Mouse (Mus musculus) erythroid progenitor cell, adult 5-6 weeks (primary cell): ENCODE results near the gene Trim54. TPM values are rescaled to one million over a fixed set of nuclear protein-coding genes. Genes with fewer than 3 reads are reported as not detected.

Experiments used
- ATAC-seq: replicated peaks from 2 replicates; pipeline ENCODE4 v1.8.0; 2016; ENCODE audit warnings: moderate number of reproducible peaks, mild to moderate bottlenecking, moderate TSS enrichment, inconsistent platforms; ENCODE audit not compliant: poor library complexity, low FRiP score, severe bottlenecking
- total RNA-seq, 2 experiments: library from RNA; stranded (forward) in 1 of 2; stranded (reverse) in 1 of 2; fragments of 150-400 nt in 1 of 2; fragments of 186-747, 209-891 nt in 1 of 2; gene quantifications; 2 replicates each; pipeline versions ENCODE4 v1.2.3 to v1.2.4; 2015 to 2017; ENCODE audit warnings: low replicate concordance in 2 of 2

The Trim54 gene
- total RNA-seq, 2 experiments from 2014 or later = not detected

DNA sequence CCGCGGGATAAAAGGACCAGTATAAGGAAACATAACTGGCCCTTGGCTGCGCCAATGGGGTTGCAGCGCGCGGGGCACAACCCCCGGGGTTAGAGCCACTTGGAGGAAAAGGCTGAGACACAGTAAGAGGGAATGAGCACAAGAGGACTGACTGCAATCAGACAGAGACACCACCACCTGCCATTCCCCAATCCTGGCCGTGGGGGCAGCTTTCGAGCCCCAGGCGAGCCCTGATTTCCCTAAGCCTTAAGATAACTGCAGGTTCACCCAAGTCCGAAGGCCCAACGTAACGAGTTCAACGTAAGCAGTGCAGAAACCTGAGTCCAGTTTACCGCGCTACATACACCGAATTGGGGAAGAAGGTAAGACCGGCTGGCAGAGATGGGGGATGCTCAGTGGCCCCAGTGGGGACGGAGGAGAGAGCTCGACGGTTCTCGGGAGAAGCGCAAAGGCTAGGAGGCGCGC lies 62.8 kb downstream of the Trim54 start:
- peak; percentile 58 for ATAC-seq

DNA sequence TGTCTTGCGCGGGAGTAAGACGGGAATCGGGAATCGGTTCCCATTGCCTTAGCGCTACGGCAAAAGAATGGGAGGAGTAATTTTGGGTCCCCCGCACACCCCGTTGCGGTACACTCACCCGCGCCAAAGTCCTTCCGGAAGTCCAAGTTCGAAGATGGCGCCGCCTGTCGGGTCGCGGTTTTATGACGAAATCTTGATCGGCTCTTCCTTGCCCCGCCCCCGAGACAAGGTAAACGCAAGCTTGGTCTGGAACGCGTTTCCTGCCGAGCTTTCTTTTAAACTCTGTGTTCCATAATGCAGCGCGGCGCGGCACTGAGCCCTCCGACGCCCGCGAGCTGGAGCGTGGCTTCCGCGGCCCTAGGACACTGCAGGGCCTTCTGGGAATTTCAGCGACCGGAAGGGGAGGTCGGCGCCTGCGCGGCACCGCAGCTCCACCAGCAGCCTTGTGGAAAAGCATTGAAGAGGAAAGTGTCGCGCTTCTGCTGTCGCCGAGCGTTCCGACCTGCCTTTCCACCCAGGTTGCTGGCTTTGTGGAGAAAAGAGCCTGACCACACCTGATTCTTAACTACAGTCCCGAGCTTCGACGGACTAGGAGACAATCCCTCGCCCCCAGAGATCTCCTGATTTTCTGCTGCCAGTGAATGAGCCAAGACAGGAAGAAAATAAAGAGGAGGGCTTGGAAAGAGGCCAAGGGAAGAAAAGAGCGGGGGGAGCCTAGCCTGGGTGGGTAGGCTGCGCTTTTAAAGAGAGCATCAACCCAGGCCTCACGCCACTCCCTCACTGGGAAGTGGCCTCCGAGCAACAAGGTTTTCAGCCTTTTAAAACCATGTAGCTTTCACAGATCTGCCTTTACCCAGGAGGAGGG lies 63.5 kb downstream of the Trim54 start, which contains the start of the genes Gm29609 and Gtf3c2:
Gene Gm29609 (minus strand): TSS at position 146 of the 865 bp plus-strand sequence.
Gene Gtf3c2 (minus strand): TSS at position 379 of the 865 bp plus-strand sequence.
- ATAC-seq = peak; percentile 89

DNA sequence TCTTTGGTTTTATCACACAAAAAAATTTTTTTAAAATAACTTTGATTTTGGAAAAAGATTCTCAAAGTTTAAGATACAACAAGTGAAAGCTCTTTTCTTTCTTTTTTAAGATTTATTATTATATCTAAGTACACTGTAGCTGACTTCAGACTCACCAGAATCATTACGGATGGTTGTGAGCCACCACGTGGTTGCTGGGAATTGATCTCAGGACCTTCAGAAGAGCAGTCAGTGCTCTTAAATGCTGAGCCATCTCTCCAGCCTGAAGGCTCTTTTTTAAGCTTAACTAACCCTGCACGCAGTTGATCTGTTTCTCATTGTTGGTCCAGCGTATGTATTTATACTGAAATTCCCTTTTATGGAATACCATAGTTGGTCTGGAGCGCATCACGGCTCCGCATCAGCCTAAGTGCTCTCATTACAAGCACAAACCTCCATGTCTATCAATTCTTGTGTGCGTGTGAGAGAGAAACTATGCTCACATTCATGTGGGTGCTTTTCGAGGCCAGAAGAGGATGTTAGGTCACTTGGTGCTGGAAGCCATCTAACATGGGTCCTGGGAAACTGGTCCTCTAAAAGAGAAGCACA lies 64.8 kb downstream of the Trim54 start:
- no peak for ATAC-seq

DNA sequence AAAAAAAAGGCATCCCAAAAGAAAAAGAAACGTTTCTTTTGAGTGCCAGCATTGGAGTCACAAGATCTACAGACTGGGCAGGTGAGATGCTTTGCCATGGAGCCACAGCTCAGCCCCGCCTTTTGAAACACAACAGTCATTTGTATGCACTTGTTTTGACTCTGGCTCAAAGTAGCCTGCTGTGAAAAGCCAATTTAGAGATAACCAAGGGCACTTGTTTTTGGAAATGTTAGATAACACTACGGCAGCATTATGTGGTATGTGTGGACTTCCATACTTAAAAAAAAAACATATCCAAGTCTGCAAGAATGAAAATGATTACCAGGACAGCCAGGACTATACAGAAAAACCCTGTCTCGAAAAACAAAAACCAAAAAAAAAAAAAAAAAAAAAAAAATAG lies 67.2 kb downstream of the Trim54 start:
- peak; percentile 50 for ATAC-seq

Other genes starting within 250 kb of the Trim54 start
- gene Tmem214, start 248.7 kb upstream of the Trim54 start, total RNA-seq (2015; ENCODE audit: low replicate concordance) = 6.8 and 11.3 TPM in 2 replicates
- gene Tmem214, start 248.7 kb upstream of the Trim54 start, total RNA-seq (2017; ENCODE audit: low replicate concordance) = 9.5 and 10.0 TPM in 2 replicates
- gene Agbl5, start 228.0 kb upstream of the Trim54 start, total RNA-seq (2015; ENCODE audit: low replicate concordance) = 3.4 and 3.6 TPM in 2 replicates
- 1.1 and 7.1 TPM in 2 replicates for gene Agbl5, start 228.0 kb upstream of the Trim54 start, total RNA-seq (2017; ENCODE audit: low replicate concordance)
- 256 and 260 TPM in 2 replicates for gene Ost4, start 208.9 kb upstream of the Trim54 start, total RNA-seq (2015; ENCODE audit: low replicate concordance)
- gene Ost4, start 208.9 kb upstream of the Trim54 start, total RNA-seq (2017; ENCODE audit: low replicate concordance) = 78.4 and 188 TPM in 2 replicates
- gene Emilin1, start 203.3 kb upstream of the Trim54 start, total RNA-seq (2015; ENCODE audit: low replicate concordance) = 9.6 and 11.5 TPM in 2 replicates
- 5.6 and 11.6 TPM in 2 replicates for gene Emilin1, start 203.3 kb upstream of the Trim54 start, total RNA-seq (2017; ENCODE audit: low replicate concordance)
- gene Khk, start 195.3 kb upstream of the Trim54 start, total RNA-seq (2015; ENCODE audit: low replicate concordance) = 2.5 and 10.8 TPM in 2 replicates
- gene Khk, start 195.3 kb upstream of the Trim54 start, total RNA-seq (2017; ENCODE audit: low replicate concordance) = 4.4 and 8.9 TPM in 2 replicates
- gene Cgref1, start 171.1 kb upstream of the Trim54 start, total RNA-seq (2015; ENCODE audit: low replicate concordance) = not detected in 2 replicates
- not detected in 2 replicates for gene Cgref1, start 171.1 kb upstream of the Trim54 start, total RNA-seq (2017; ENCODE audit: low replicate concordance)
- gene Preb, start 156.4 kb upstream of the Trim54 start, total RNA-seq (2015; ENCODE audit: low replicate concordance) = 42.3 and 55.5 TPM in 2 replicates
- 8.2 and 24.9 TPM in 2 replicates for gene Preb, start 156.4 kb upstream of the Trim54 start, total RNA-seq (2017; ENCODE audit: low replicate concordance)
- not detected in 2 replicates for gene Tcf23, start 148.1 kb upstream of the Trim54 start, total RNA-seq (2015; ENCODE audit: low replicate concordance)
- not detected in 2 replicates for gene Tcf23, start 148.1 kb upstream of the Trim54 start, total RNA-seq (2017; ENCODE audit: low replicate concordance)
- gene Atraid, start 68.4 kb upstream of the Trim54 start, total RNA-seq (2015; ENCODE audit: low replicate concordance) = 38.6 and 49.9 TPM in 2 replicates
- gene Atraid, start 68.4 kb upstream of the Trim54 start, total RNA-seq (2017; ENCODE audit: low replicate concordance) = 15.1 and 16.0 TPM in 2 replicates
- gene Slc5a6, start 67.8 kb upstream of the Trim54 start, total RNA-seq (2015; ENCODE audit: low replicate concordance) = not detected in 2 replicates
- gene Slc5a6, start 67.8 kb upstream of the Trim54 start, total RNA-seq (2017; ENCODE audit: low replicate concordance) = not detected in 2 replicates
- gene Cad, start 61.9 kb upstream of the Trim54 start, total RNA-seq (2015; ENCODE audit: low replicate concordance) = 19.3 and 24.9 TPM in 2 replicates
- gene Cad, start 61.9 kb upstream of the Trim54 start, total RNA-seq (2017; ENCODE audit: low replicate concordance) = 3.5 and 11.3 TPM in 2 replicates
- gene Dnajc5g, start 10.4 kb upstream of the Trim54 start, total RNA-seq (2015; ENCODE audit: low replicate concordance) = not detected in 2 replicates
- not detected in 2 replicates for gene Dnajc5g, start 10.4 kb upstream of the Trim54 start, total RNA-seq (2017; ENCODE audit: low replicate concordance)
- gene Slc30a3, start 8.5 kb upstream of the Trim54 start, total RNA-seq (2015; ENCODE audit: low replicate concordance) = not detected in 2 replicates
- gene Slc30a3, start 8.5 kb upstream of the Trim54 start, total RNA-seq (2017; ENCODE audit: low replicate concordance) = not detected in 2 replicates
- gene Ucn, start 22.1 kb downstream of the Trim54 start, total RNA-seq (2015; ENCODE audit: low replicate concordance) = not detected in 2 replicates
- not detected in 2 replicates for gene Ucn, start 22.1 kb downstream of the Trim54 start, total RNA-seq (2017; ENCODE audit: low replicate concordance)
- 1.3 and 11.5 TPM in 2 replicates for gene Mpv17, start 37.5 kb downstream of the Trim54 start, total RNA-seq (2015; ENCODE audit: low replicate concordance)
- gene Mpv17, start 37.5 kb downstream of the Trim54 start, total RNA-seq (2017; ENCODE audit: low replicate concordance) = 0.23 and 4.7 TPM in 2 replicates
- 4.6 TPM in 1 of 2 replicates, not detected in the other for gene Gm29609, start 63.2 kb downstream of the Trim54 start, total RNA-seq (2015; ENCODE audit: low replicate concordance)
- not detected in 2 replicates for gene Gm29609, start 63.2 kb downstream of the Trim54 start, total RNA-seq (2017; ENCODE audit: low replicate concordance)
- 45.4 and 54.5 TPM in 2 replicates for gene Gtf3c2, start 63.4 kb downstream of the Trim54 start, total RNA-seq (2015; ENCODE audit: low replicate concordance)
- 29.9 and 130 TPM in 2 replicates for gene Gtf3c2, start 63.4 kb downstream of the Trim54 start, total RNA-seq (2017; ENCODE audit: low replicate concordance)
- gene Snx17, start 76.5 kb downstream of the Trim54 start, total RNA-seq (2015; ENCODE audit: low replicate concordance) = 22.6 and 31.7 TPM in 2 replicates
- 16.3 and 39.3 TPM in 2 replicates for gene Snx17, start 76.5 kb downstream of the Trim54 start, total RNA-seq (2017; ENCODE audit: low replicate concordance)
- gene Eif2b4, start 76.7 kb downstream of the Trim54 start, total RNA-seq (2015; ENCODE audit: low replicate concordance) = 36.5 and 60.5 TPM in 2 replicates
- 8.2 and 53.5 TPM in 2 replicates for gene Eif2b4, start 76.7 kb downstream of the Trim54 start, total RNA-seq (2017; ENCODE audit: low replicate concordance)
- 6.8 and 9.2 TPM in 2 replicates for gene Zfp513, start 85.6 kb downstream of the Trim54 start, total RNA-seq (2015; ENCODE audit: low replicate concordance)
- 10.8 and 15.4 TPM in 2 replicates for gene Zfp513, start 85.6 kb downstream of the Trim54 start, total RNA-seq (2017; ENCODE audit: low replicate concordance)
- 166 and 178 TPM in 2 replicates for gene Ppm1g, start 104.0 kb downstream of the Trim54 start, total RNA-seq (2015; ENCODE audit: low replicate concordance)
- gene Ppm1g, start 104.0 kb downstream of the Trim54 start, total RNA-seq (2017; ENCODE audit: low replicate concordance) = 214 and 223 TPM in 2 replicates
- gene Nrbp1, start 124.2 kb downstream of the Trim54 start, total RNA-seq (2015; ENCODE audit: low replicate concordance) = 22.2 and 45.4 TPM in 2 replicates
- gene Nrbp1, start 124.2 kb downstream of the Trim54 start, total RNA-seq (2017; ENCODE audit: low replicate concordance) = 39.4 and 44.4 TPM in 2 replicates
- gene Gm9970, start 124.5 kb downstream of the Trim54 start, total RNA-seq (2015; ENCODE audit: low replicate concordance) = not detected in 2 replicates
- not detected in 2 replicates for gene Gm9970, start 124.5 kb downstream of the Trim54 start, total RNA-seq (2017; ENCODE audit: low replicate concordance)
- gene Krtcap3, start 135.0 kb downstream of the Trim54 start, total RNA-seq (2015; ENCODE audit: low replicate concordance) = not detected in 2 replicates
- gene Krtcap3, start 135.0 kb downstream of the Trim54 start, total RNA-seq (2017; ENCODE audit: low replicate concordance) = not detected in 2 replicates
- 2.9 and 10.5 TPM in 2 replicates for gene Ift172, start 174.4 kb downstream of the Trim54 start, total RNA-seq (2015; ENCODE audit: low replicate concordance)
- gene Ift172, start 174.4 kb downstream of the Trim54 start, total RNA-seq (2017; ENCODE audit: low replicate concordance) = 5.7 and 10.3 TPM in 2 replicates
- gene Fndc4, start 179.4 kb downstream of the Trim54 start, total RNA-seq (2015; ENCODE audit: low replicate concordance) = not detected in 2 replicates
- 0.08 TPM in 1 of 2 replicates, not detected in the other for gene Fndc4, start 179.4 kb downstream of the Trim54 start, total RNA-seq (2017; ENCODE audit: low replicate concordance)
- not detected in 2 replicates for gene Gckr, start 180.7 kb downstream of the Trim54 start, total RNA-seq (2015; ENCODE audit: low replicate concordance)
- not detected in 2 replicates for gene Gckr, start 180.7 kb downstream of the Trim54 start, total RNA-seq (2017; ENCODE audit: low replicate concordance)